ENCODE assay signal across 13 mouse cellular contexts in genomic region chr2:163461307-163461706, GRCm38 (mm10). TPM values are rescaled to one million over a fixed set of nuclear protein-coding genes. Genes with fewer than 3 reads are reported as not detected.
"Had no signal": no experiment of that assay in that cellular context is flagged by ENCODE, and none has a peak within 500 bp of the region (broad histone marks: within the 10 kb centered on the region; RNA-seq: fewer than 3 reads in every experiment).

No protein-coding gene starts in this region.

RNA-seq across cellular contexts. Expression of gene Gdap1l1, which starts 23.0 kb away (rescaled TPM):
- total RNA-seq: megakaryocyte, adult 5-6 weeks; megakaryocyte-erythroid progenitor cell, adult 5-6 weeks had no signal

RNA-seq across cellular contexts. Expression of gene R3hdml, which starts 30.8 kb away (rescaled TPM):
- total RNA-seq: megakaryocyte, adult 5-6 weeks; megakaryocyte-erythroid progenitor cell, adult 5-6 weeks had no signal
- polyA plus RNA-seq: lung, embryonic 14.5 days; lung, embryonic 16.5 days; midbrain, embryonic 10.5 days; midbrain, embryonic 12.5 days; midbrain, embryonic 14.5 days; neural tube, embryonic 13.5 days; stomach, embryonic 14.5 days; stomach, embryonic 16.5 days had no signal

RNA-seq across cellular contexts. Expression of gene Hnf4a, which starts 45.3 kb away (rescaled TPM):
- total RNA-seq: megakaryocyte, adult 5-6 weeks had no signal
- polyA plus RNA-seq: lung, embryonic 16.5 days; midbrain, embryonic 12.5 days; midbrain, embryonic 14.5 days; midbrain, embryonic 16.5 days; myocyte; neural tube, embryonic 11.5 days; neural tube, embryonic 13.5 days had no signal
